Mouse (Mus musculus): ENCODE measurements around the gene Specc1l. TPM values are rescaled to one million over a fixed set of nuclear protein-coding genes. Genes with fewer than 3 reads are reported as not detected.
"Not testable (repeated sequence)": the region's sequence is repeated elsewhere in the genome, so short reads cannot be mapped to it uniquely, and the experiment has no call there.

Gene Specc1l
- total RNA-seq, 2 experiments from 2014 or later, result 25.5 to 36.3 TPM

DNA sequence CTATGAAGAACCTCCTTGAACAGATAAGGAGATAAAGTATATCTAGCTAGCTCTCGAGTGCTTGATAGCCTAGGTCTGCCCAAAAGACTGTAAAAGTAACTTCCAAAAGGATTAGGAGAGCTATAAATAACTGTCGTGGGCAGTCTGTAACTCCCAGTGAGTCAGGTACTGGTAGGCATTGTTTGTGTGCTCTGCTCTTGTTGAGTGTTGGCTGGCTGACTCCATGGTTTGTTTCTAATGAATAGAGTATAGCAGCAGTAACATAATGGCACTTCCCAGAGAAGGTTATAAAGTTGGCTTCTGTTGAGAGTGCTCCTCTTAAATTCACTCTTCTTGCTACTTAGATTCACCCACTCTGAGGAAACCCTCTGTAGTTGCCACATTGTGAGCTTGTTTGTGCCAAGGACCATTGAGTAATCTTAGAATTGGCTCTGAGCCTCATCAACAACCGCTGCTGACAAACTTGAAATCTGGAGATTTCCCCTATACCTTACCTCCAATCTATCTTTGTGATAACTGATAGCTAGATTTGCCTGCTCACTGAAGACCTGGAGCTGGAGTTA, 53.2 kb downstream of the Specc1l start:
- ATAC-seq (replicated peaks; ENCODE audit: low FRiP score, low TSS enrichment, poor library complexity, severe bottlenecking), result no peak

DNA sequence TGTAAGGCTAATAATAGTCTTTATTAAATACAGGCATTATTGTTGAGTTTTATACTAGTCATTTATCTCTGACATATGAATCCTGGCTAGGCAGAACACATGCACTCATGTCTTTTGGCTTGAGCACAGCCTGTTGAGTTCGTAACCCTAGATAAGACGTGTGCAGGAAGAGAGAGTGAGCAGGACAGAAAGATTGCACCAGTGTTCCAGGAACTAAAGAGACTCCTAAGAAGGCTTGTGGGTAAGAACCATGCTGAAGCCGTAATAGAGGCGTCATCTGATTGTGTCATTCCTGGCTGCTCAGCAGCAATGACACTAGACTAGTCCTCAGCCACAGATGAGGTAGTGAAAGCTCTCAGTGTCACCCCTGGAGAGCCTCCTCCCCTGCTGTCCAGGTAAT, 61.1 kb downstream of the Specc1l start:
- ATAC-seq (replicated peaks; ENCODE audit: low FRiP score, low TSS enrichment, poor library complexity, severe bottlenecking), result peak; percentile 87

DNA sequence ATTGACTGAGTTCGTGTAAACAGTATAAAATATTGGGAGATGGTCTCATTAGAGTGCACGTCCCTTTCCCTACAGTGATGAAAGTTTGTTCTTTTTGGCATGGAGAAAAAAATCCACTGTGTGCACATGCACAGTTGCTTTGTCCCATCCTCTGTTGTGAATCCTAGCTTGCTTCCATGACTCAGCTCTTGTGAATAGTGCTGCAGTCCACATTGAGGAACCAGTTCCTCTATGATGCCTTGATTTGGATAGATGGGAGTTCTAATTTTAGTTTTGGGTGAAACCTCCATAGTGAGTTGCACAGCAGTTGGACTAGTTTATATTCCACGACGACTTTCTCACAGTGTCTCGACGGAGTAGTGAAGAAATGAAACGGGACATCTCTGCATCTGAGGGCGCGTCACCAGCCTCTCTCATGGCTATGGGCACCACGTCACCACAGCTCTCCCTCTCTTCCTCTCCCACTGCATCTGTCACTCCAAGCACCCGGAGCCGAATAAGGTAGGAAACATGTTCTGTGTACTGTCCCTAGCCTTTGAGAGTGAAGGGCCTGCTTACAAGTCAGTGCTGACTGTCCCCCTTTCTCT, 64.6 kb downstream of the Specc1l start:
- ATAC-seq (replicated peaks; ENCODE audit: low FRiP score, low TSS enrichment, poor library complexity, severe bottlenecking), result no peak

DNA sequence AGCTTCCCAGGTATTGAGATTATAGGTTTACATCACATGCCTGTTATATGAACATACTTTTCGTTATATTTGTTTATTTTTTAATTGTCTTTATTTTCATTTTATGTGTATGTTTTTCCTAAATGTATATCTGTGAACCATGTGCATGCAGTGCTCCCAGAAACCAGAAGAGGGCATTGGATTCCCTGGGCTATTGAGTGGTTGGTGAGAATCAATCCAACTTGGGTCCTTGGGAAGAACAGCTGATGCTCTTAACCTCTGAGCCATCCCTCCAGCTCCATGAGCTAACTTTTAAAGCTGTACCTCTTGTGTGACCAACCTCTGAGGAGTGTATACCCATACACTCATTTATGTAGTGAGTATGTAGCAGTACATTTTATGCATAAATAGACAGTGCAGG, 65.6 kb downstream of the Specc1l start:
- peak; percentile 72; the same call in 1 of the 2 replicates for ATAC-seq (replicated peaks; ENCODE audit: low FRiP score, low TSS enrichment, poor library complexity, severe bottlenecking)

DNA sequence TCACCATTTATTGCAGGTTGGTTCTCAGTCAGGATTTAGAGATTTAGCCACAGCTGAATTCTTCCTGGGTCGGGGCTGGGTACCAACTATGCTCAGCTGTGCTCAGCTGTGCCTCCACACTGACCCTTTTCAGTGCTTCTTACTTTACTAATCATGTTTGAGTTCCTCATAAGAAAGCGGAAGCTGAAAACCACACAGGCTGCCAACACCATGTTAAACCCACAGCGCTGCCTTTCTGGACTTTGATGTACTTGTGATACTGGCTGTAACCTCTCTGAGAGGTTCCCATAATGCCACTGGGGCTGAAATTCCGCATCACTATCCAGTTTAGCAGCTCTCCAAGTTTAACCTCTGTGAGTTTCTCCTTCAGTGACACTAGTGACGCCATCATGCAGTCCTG, 70.8 kb downstream of the Specc1l start:
- no peak; the same call in 1 of the 2 replicates for ATAC-seq (replicated peaks; ENCODE audit: low FRiP score, low TSS enrichment, poor library complexity, severe bottlenecking)

DNA sequence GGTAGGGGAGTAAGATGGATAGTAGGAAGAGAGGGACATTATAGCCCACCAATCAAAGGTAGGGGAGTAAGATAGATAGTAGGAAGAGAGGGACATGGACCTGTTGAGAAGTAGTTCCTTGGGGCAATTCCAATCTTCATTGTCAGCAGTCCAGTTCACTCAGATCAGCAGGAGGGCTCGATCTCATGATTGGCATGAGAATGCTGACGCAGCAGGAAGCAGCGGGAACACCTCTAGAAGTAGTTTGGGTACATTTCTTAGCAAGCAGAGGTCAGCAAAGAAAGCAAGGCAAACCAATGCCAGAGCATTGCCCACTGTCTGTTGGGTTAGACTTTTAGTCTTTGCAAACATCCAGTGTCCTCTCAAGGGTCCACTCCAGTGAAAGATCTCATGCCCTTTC, 71.9 kb downstream of the Specc1l start:
- ATAC-seq (replicated peaks; ENCODE audit: low FRiP score, low TSS enrichment, poor library complexity, severe bottlenecking), result no peak

DNA sequence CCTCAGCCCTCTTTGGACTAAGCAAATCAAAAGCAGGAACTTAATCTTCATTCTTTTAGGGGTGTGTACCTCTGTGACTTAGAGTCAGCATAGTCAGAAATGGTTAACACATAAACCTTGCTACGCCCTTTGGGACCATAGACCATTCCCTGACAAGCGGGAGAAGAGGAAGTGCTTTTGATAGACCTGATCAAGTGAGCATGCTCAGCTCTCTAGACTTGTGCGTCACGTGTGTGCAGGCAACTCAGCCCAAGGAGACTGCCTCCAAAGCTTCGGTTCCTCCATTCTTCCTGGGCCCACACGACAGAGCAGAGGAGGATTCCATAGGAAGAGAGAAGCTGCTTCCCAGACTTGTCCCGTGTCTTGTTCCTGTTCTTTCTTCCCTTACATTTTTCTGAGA, 76.7 kb downstream of the Specc1l start:
- no peak for ATAC-seq (replicated peaks; ENCODE audit: low FRiP score, low TSS enrichment, poor library complexity, severe bottlenecking)

DNA sequence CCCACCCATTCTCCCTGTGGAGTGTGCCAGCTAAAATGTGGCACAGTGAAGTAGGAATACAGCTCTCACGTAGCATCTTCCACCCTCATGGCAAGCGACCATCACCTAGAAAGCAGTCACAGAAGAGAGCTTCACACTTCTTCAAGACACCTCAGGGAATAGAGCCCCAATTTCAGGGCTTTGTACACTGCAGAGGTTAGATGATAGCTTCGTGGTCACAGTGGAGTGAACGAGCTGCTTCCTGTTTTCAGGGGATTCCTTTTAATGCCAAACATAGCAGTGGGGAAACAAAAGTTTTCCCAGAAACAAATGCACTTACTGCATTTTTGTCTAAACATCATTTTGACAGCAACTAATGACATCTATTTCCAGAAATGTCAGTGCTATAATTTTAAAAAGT, 77.5 kb downstream of the Specc1l start:
- no peak for ATAC-seq (replicated peaks; ENCODE audit: low FRiP score, low TSS enrichment, poor library complexity, severe bottlenecking)

DNA sequence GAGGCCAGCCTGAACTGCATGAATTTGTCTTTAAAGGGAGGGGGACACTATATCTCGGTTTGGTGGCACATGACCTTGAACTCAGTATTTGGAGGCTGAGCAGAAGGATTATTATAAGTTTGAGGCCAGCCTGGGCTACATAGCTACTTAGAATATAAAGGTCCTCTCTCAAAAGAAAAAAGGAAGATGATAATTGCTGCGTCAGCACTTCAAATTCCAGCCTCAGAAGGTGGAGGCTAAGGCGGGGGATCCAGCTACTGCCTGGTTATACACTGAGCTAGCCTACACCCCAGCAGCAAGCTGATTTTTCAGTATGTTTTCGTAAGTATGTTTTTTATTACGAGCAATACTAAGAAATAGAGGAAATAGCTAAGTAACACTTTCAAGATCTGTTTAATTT, 78.8 kb downstream of the Specc1l start:
- ATAC-seq (replicated peaks; ENCODE audit: low FRiP score, low TSS enrichment, poor library complexity, severe bottlenecking), result no peak

DNA sequence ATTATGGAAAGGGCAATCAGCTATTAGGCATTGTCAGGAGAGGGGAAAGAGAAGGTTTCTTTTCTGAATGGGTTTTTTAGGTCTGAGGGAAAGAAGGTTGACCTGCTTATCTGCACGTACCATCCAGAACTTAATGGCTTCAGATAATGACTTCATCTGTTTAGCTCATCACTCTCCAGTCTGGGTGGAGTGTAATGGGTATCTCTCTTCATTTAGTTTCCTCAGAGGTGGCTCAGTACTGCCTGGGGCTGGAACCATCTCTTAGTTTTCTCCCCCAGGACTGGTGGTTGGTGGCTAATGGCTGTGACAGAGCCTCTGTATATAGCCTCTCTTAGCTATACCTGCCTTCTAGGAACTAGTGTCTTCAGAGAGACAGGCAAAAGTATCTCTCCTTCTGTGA, 79.5 kb downstream of the Specc1l start:
- peak; percentile 75 for ATAC-seq (replicated peaks; ENCODE audit: low FRiP score, low TSS enrichment, poor library complexity, severe bottlenecking)

DNA sequence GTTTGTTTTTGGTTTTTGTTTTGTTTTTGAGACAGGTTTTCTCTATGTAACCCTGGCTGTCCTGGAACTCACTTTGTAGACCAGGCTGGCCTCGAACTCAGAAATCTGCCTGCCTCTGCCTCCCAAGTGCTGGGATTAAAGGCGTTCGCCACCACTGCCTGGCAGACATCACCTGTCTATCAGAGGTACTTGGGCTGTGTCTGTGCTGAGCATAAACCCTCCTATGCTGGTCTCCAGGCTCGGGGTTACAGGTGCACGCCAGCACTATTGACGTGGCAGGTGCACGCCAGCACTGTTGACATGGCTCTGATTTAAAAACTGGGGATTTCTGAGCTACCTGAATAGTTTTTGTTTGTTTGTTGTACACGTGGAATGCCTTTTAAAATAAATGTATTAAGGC, 80.3 kb downstream of the Specc1l start:
- ATAC-seq (replicated peaks; ENCODE audit: low FRiP score, low TSS enrichment, poor library complexity, severe bottlenecking), result not testable (repeated sequence)

DNA sequence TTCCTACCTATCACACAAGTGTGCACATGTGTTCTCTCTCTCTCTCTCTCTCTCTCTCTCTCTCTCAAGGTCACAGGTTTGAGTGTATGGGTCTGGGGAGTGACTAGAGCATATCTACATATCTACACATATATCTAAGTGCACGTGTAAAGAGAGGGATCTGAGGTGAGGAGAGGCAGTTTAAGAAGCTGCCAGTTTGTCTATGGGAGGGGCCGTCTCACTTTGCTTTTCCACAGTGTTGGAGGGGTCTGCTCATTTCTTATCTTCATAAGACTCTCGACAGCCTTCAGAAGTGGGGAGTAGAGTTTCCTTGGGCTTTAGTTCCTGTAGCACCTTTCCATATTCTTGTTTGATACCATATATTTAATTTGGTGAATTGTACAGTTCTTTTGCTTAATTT, 81.4 kb downstream of the Specc1l start:
- no peak for ATAC-seq (replicated peaks; ENCODE audit: low FRiP score, low TSS enrichment, poor library complexity, severe bottlenecking)

DNA sequence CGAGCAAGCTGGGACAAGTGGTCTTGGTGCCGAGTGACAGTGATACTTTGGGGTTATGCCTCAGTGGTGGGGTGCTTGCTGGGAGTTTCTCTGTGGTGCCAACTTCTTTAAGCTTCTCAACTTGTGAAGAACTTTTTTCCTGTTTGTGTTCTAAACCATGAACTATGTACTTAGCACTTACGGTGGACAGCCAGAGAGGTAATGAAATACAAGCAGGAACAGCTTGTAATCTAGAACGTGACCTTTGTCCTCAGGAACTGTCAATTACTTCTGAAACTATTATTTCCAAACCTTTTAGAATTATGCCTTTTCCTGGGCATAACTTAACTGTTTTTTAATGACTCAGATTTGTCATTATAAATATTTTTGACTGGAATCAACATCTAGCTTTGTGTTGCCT, 82.5 kb downstream of the Specc1l start:
- ATAC-seq (replicated peaks; ENCODE audit: low FRiP score, low TSS enrichment, poor library complexity, severe bottlenecking), result no peak

DNA sequence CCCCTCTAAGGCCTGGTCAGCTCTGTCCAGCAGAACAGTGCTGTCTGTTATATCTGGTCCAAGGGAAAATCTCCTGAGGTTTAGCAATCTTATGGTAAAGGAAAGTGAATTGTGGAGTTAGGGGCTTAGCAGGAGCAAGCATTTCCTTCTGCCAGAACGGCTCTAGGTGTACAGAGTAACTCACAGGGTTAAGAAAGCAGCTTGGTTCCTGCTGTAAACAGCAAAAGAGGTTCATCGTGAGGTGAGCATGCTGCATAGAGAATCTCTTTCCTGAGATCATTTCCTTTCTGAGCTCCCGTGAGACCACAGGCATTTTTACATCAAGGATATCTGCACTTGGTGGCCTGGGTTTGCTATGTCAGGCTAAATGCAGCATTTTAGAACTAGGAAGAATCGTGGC, 83.1 kb downstream of the Specc1l start:
- no peak for ATAC-seq (replicated peaks; ENCODE audit: low FRiP score, low TSS enrichment, poor library complexity, severe bottlenecking)

DNA sequence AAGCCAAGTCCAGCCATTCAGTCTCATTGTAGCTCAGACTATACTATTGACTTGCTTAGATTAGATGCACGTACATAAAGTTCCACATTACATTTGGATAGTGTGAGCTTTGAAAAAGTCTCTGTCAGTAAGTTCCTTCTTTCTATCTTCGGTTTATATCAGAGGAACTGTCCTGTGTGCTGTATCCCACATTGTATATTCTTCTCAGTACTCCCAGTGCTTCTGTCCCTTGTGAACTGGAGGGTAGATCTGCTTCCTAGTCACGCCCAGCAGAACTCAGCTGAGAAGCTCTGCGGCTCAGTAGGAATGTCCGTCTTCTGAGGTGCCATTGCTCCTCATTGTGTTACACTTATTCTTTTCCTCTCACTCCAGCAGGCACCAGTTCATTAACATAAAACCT, 86.7 kb downstream of the Specc1l start:
- ATAC-seq (replicated peaks; ENCODE audit: low FRiP score, low TSS enrichment, poor library complexity, severe bottlenecking), result no peak

DNA sequence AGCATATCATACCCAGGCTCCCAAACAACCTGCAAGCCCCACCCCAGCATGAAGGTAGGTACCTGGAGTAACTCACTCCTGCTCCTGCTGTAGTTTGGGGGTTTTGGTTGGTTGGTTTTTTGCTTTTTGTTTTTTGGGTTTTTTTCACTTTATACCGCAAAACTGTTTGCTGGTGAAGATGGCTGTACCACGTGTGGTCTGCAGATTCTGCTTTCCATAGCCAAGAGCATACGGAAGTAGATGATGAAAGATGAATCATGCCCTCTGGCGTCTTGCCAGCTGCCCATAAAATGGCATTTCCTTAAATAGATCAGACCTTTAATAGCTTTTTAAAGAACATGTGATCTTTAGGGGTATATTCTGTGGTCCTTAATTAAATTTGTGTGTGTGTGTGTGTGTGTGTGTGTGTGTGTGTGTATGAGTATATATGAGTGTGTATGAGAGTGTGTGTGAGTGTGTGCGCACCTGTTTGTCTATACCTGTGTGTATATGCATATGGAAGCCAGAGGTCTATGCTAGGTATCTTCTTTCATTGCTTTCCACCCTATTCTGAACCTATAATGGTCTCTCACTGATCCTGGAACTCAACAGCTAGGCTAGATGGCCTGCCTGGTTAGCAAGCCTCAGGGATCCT, 88.0 kb downstream of the Specc1l start:
- peak; percentile 23; the same call in 1 of the 2 replicates for ATAC-seq (replicated peaks; ENCODE audit: low FRiP score, low TSS enrichment, poor library complexity, severe bottlenecking)

DNA sequence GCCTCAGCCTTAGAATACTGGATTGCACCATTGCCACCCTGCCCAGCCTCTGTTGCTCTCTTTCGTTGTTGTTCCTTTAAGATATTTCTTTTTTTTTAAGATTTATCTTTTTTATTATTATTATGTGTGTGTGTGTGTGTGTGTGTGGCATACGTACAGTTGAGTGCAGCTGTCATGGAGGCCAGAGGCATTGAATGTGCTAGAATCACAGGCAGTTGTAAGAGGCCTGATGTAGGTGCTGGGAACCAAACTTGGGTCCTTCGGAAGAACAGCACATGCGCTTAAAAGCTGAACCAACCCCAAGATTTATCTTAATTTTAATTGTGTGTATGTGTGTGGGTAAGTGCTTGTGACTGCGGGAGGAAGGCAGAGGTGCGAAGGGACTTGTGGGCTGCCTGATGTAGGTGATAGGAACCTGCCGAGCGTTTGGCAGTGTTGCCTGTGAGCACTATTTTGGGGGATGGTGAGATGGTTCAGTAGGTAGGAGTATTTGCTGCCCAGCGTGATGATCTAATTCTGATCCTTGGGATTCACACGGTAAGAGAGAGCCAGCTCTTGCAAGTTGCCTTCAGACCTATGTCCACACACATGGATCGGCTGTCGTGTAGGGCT, 89.4 kb downstream of the Specc1l start:
- peak; percentile 22 for ATAC-seq (replicated peaks; ENCODE audit: low FRiP score, low TSS enrichment, poor library complexity, severe bottlenecking)

DNA sequence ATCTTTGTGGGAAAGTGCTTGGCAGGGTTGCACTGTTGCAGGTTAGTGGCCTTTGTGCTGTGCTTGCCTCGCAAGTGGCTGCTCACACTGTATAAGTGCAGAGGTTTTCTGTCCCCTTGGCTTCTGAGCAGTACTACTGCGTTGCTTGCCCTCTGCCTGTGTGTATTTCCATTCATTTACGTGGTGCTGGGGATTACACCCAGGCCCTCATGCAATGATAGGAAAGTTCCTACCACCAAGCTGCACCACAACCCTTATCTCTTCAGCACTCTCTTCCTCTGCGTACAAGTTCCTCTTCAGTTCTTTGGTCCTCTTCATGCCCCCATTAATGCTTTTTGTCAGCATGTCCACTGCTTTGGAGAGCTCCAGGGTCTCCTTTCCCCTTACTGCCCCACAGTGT, 90.1 kb downstream of the Specc1l start:
- peak; percentile 84 for ATAC-seq (replicated peaks; ENCODE audit: low FRiP score, low TSS enrichment, poor library complexity, severe bottlenecking)

DNA sequence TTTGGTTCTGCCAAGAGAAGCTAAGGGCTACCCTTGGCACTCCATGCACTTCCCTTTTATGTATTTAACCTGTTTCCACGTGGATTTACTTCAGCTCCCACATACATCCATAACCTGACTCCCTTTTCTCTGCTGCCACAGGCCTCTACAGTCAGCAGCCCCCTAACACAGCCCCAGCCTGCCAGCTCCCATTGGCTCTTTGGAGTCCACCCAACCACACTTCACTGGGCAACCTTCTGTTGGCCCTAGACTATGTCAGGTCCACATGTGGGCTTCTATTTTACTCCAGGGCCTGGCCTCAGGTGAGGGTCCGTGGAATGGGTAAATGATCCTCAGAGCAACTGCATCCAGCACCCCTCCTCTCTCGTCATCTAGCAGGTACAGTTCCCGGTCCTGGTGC, 90.7 kb downstream of the Specc1l start:
- ATAC-seq (replicated peaks; ENCODE audit: low FRiP score, low TSS enrichment, poor library complexity, severe bottlenecking), result no peak

DNA sequence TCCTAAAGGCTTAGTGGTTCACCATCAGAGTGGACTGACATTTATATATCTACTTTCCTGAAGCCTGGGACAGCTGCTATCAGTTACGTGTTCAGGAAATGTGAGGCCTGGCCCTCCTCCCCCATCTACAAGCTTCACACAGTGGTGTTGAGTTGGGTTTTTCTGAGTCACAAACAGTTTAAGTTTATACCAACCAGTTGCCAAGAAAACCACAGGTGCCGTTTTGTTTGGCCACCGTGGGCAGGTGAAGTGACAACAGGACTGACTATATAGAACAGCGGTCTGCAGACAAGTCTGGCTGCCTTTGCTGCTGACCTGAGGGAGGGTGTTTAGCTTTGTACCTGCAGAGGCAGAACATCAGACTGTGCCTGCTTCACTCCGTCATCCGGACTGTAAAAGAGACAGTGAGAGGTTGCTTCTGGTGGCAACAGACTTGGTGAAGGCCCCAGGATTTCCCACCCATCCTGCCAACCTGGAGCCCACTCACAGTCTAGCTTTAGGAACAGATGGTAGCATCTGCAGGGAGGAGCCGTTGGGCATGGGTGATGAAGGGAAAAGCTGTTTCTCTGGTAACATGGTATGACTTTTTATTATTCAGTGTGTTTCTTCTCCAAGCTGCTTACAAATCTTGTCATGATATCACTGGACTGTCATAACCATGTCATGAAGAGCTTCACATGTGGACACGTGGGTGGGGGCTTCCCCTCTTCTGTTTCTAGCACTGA, 91.6 kb downstream of the Specc1l start:
- ATAC-seq (replicated peaks; ENCODE audit: low FRiP score, low TSS enrichment, poor library complexity, severe bottlenecking), result no peak

All from megakaryocyte-erythroid progenitor cell, adult 5-6 weeks (primary cell).